Mouse (Mus musculus) frontal cortex, postnatal 10 days (tissue): Measurements from ENCODE around the gene Naa25.

ENCODE experiments used
- DNase-seq, 2 experiments: peaks; one replicate each; pipeline ENCODE4 v3.0.0; 2022; ENCODE audit warnings: low spot score in 2 of 2, mixed read lengths in 1 of 2

The Naa25 gene

DNA sequence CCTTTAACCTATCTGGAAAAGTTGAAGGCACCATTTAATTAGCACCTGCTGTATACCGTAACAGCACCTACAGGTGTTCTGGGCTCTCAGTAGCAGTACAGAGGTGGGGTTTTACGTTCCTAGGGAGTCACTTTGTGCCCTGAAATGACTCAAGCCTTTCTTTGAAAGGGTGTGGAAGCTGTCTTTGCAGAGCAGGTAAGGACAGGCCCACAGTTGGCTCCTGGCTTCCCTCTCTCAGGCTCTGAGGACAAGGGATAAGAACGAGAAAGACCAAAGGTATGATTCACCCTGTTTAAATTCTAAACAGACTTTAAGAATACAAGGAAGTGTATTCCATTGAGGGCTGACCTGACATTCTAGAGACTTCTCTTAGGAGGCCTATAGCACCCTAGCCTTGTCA is 4.3 kb upstream of the Naa25 start:
- DNase-seq = no peak

DNA sequence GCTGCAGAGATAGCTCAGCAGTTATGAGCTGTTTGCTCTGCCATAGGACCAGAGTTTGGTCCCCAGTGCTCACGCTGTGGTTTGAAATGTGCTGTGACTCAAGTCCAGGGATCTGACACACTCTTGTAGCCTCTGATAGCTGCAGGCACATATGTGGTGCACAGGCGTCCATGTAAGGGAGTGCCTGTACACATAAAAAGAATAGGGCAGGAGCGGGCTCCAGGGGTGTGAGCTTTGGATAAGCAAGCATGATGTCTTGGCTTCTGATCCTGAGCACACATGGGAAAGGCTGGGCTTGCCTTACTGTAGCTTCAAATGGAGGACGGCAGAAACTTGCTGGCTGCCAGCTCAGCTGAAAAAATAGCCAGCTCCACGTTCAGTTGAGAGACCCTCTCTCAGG is 2.1 kb upstream of the Naa25 start:
- no peak for DNase-seq

DNA sequence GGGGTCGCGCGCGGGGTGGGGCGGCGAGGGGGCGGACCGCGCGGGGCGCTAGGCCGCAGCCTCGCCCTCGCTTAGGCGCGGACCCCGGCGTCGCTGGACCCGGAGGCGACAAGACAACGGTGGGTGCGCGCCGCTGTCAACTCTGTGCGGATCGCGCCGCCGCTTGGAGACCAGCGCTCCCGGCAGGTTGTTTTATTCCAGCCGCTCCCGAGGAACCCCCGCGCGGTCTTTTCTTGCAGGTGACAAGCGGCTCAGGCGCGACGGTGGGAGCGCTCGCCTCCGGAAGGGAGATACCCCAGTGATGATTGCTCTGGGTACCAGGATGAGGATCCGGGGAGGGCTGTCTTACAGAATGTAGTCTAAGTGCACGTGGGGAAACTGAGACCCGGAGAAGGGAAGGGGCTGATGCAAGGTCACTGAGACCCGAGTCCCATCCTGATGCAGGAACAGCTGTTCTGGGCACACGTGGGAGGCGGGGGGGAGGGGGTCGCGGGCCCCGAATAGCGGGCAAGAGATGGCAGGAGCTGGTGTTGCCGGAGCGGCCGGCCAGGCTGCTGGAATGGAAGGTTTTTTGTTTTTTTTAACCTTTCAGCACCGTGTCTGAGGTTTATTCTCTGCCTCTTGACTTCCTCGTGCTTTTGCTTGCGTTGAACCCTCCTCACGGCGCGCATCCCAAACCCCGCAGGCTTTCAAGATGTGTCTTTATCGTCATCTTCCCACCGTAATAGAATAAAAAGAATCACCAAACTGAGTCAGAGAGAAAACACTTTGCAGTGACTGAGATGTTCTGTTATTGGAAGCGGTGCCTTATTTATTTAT is 619 bp downstream of the Naa25 start:
- no peak for DNase-seq

DNA sequence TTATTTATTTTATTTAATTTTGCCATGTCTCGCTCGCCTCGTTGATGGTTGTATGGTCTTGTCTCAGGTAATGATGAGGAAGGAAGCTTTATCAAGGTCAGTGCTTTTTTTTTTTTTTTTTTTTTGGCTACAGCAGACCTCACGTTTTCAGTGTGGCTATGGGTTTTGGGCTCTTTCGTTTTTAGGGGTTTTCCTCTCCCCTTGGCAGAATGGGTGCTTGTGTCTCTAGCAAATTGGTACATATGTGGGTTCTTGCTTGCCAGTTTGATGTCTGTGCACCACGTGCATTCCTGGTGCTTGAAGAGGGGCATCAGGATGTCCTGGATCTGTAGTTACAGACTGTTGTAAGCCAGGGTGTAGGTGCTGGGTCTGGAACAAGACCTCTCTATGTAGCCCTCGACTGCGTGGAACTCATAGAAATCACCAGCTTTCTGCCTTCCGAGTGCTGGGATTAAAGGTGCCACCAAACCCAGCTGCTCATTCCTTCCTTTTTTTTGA is 1.3 kb downstream of the Naa25 start:
- no peak for DNase-seq

DNA sequence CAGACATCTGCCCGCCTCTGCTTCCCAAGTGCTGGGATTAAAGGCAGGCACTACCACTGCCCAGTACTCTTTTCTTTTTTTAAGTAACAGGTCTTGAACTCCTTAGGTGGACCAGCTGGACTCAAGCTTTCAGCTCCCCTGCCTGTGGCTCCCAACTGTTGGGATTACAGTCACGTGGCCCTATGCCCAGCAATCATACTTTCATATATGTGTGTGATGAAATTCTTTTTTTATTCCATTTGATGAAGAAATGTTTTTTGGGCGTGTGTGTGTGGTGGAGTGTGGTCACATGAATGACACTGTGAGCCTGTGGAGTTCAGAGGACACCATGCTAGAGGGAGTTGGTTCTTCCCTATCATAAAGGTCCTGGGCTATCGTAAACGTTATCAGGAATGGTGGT is 1.8 kb downstream of the Naa25 start:
- no peak for DNase-seq

DNA sequence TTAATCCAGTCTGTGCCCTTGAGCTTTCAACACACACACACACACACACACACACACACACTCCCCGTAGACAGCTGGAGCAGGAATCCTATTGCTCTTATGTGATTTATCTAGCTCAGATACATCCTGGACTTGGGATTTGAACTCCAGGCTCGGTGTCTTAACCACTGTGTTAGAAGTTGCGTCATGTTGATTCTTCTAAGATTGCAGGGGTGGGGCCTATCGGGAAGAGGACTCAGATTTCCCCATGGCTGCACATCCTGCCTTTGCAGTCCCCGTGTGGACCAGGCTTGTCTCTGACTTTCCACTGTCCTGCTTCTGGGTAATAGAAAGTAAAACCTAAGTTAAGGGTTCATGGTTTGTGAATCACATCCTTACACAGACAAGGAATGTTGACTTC is 2.3 kb downstream of the Naa25 start:
- DNase-seq = no peak

DNA sequence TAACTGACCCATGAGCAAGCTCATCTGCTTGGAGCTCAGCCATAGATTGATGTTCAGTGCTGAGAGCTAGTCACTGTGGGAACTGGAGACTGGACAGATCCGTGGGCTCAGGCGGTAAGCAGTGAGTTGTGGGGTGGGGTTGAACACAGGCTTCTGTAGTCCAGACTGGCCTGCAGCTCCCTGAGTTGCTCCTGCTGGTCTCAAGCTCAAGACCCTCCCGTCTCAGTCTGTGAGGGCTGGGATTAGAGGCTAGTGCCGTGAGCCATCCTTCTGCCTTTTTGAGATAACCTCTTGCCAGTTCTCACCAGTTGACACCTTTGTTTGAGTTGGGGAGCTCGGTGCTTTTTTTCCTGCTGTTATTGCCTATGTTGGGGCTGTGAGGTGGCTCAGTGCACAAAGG is 3.1 kb downstream of the Naa25 start:
- DNase-seq = no peak

DNA sequence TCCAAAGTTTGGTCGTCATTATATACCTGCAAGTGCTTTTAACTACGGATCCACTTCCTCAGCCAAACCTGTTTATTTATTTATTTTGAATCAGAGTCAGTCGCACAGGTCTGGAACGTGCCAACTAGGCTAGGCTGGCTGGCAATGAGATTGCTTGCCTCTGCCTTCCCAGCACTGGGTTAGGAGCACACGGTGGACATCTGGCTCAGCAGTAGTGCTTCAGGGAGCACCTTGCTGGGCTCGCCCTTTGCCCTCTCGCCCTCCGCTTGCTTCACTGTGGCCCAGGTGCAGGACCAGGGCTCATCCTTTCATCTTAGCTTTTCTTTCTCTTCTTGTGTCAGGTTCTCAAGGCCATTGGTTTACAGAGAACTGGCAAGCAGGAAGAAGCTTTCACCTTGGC is 10.1 kb downstream of the Naa25 start:
- DNase-seq = no peak

DNA sequence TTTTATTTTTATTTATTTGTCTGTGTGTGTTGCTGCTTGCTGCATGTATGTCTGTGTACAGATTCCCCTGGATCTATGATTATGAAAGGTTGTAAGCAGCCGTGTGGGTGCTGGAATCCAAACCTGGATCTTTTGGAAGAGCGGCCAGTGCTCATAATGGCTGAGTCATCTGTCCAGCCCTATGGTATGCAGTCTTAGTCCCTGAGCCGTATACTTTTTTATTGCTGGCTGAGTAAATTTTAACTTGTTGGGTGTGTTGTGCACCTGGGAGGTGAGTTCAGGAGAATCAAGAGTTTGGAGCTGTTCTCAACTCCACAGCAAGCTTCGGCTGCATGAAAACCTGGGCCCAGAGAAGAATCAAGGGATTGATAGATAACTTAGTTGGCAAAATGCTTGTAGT is 13.2 kb downstream of the Naa25 start:
- DNase-seq = no peak

DNA sequence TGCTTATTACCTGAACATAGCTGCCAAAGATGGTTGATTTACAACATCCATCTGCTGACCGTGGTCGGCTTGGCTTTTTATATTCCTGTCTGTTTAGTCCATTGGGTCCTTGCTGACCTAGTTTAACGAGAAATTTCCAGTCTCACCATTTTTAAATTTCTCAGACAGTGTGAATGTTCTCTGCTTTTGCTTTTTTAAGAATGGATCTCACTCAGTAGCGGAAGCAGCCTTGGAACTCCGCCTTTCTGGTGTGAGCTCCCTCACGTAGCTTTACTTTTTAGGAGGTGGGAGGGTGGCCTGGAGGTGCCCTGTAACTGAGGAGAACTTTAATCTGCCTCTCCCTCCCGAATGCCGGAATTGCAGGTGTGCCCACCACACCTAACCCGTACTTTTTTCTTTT is 23.0 kb downstream of the Naa25 start:
- no peak for DNase-seq

DNA sequence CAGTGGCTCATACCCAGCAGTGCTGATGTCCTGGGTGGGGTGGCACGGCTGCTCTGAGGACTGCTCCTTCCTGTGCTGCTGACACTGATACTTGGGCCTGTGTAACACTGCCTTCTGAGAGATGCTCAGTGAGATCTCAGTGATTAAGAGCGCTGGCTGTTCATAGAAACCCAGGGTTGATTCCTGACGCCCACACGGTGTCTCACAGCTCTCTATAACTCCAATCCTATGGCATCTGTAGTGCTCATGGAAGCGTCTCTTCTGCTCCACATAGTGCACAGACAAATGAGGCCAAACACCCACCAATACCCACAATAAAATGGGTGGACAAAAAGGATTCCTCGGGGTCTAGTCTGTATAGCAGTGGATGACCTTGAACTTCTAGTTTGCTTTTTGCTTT is 25.1 kb downstream of the Naa25 start:
- no peak for DNase-seq

DNA sequence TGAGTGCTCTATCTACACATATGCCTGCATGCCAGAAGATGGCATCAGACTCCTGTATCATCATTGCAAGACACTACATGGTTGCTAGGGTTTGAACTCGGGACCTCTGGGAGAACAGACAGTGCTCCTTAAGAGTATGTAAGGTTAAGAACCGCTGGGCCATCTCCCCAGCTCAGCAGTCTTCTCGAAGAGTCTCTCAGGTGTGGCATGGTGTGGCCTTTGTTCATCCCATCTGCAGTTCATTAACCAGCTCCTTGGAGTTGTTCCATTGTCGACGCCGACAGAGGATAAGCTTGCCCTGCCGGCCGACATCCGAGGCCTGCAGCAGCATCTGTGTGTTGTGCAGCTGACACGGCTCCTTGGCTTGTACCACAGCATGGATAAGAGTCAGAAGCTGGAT is 25.6 kb downstream of the Naa25 start:
- DNase-seq = no peak

DNA sequence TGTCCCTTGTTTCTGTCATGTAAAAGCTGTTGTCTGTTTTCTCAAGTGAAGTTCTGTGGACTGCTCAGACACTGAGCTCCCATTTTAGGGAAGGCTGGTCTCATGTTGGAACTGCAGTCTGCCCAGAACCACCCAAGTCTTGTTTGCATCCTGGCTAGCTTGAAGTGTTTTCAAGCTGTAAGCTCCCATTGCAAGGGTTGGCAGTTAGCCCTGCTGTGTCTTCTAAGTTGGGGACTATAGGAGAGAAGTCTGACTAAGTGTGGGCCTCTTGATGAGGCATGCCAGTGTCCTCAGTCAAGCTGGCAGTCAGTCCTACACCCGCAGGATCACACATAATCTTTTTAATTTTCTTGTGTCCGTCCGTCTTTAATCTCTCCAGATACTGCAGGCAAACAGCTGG is 31.2 kb downstream of the Naa25 start:
- DNase-seq = no peak

DNA sequence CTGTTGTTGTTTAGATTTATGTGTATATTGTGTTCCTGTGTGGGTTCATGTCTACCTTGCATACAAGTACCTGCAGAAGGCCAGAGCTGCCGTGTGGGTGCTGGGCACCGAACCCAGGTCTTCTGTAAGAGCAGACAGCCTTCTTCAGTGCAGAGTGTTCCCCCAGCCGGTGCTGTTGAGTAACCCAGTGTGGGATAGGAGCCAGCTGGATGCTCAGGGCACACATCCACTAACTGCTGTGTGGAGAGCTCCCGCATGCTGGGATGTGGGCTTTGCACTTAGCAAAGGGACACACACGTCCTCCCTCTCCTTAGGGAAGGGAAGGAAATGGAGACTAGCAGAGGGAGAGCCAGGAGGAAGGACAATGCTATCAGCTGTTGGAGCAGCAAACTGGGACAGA is 40.4 kb downstream of the Naa25 start:
- no peak for DNase-seq

DNA sequence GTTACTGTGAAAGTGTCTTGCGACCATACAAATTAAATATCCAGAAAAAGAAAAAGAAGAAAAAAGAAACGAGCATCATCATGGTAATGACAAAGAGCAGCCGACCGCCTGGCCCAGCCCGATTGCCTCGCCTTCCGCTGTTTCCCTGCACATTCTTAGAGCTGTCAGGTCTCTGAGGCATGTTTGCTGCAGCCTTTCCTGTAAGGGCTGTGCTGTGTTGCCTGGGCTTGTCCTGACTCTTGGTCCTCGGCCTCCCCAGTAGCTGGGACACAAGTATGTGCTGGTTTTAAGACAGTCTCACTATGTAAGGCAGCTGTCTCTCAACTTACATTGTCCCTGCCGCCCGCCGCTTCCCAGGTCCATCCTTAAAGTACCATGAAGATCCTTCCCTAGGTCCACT is 41.0 kb downstream of the Naa25 start:
- DNase-seq = no peak

DNA sequence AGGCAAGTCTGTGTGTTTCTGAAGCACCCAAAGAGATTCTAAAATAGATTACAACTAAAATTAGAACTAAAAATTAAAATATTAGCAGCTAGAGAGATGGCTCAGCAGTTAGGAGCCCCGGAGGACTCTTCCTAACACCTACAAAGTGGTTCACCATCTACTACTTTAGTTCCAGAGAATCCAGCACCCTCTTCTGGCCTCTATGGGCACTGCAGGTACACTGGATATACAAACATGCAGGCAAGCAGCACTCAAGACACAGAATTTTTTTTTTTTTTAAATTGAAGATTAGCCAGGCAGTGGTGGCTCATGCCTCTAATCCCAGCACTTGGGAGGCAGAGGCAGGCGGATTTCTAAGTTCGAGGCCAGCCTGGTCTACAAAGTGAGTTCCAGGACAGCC is 45.8 kb downstream of the Naa25 start:
- peak; percentile 41 to 59 for DNase-seq

DNA sequence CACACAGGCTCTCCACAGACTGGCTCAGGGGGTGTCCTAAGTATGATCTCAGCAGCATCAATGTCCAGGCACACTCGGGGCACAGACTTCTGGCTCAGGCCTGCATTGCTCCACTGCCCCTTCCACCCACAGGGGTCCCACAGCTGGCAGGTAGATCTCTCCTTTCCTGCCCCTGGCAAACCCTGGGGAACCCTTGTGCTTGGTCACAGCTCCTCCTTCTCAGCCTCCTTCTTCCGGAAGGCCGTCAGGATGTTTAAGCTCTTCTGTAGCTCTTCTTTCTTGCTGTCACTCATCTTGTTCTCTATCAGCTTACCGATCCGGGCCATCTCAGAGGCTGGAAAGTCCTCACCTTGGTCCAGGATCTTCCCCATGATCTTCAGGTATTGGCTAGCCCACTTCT is 47.1 kb downstream of the Naa25 start:
- no peak for DNase-seq

DNA sequence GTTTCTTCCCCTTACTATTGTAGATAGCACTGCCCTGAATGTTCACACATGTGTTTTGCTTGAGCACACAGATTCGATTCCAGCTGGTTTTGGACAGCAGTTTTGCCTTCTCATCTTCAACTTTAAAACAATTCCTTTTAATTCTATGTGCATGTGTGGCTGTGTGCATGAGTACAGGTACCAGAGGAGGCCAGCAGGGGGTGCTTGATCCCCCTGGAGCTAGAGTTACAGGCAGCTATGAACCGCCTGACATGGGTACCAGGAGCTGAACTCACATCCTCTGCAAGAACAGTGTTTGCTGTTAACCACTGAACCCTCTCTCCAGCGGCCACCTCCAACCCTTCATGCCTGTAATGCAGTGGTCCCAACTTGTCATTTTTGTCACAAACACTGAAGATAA is 50.7 kb downstream of the Naa25 start:
- DNase-seq = no peak

DNA sequence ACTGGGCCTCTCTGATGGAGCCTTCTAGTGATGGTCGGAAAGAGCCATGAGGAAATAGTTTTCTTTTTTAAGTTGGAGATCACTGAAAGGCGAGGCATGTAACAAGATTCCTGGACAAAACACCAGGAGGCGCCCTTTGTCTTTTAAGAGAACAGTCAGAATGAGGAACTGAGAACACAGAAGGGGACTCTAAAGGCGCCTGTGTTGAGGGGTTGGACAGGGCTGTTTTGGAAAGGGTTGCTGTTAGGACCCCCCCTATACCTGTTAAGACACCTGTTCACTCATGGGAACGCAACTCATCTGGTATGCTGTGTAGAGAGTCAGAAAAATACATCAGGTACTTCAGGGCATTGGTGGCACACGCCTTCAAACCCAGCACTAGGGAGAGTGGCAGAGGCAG is 52.2 kb downstream of the Naa25 start:
- DNase-seq = peak in 1 of 2 experiments; percentile 38

DNA sequence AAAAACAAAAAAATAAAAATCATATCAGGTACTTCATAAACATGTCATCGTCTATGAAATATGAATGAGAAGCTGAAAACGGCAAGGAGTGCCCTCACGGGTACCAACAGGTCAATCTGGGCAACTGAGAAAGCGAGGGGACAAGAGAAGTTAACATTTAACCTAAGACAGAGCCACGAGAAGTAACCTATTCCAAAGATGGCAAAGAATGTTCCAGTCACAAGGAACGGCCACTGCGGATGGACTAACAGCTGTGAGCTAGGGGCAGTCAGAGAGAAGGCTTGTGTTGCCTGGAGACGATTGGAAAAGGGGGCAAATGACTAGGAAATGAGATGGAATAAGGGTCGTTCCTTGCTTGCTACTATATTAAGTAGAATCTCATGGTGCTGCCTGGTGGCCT is 52.7 kb downstream of the Naa25 start:
- DNase-seq = no peak

DNA sequence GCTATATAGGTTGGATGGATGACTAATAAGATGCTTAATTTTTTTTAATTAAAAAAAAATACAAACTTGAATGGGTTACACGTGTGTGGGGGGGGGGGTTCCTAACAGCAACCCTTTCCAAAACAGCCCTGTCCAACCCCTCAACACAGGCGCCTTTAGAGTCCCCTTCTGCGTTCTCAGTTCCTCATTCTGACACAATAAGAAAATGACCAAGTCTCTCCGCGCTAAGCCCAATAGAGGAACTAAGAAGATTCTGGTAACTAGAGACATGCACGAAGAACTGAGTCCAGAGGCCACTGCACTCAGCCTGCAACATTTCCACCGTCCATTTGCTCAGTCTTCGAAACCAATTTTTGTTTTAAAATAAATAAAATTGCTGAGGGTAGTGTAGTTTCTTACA is 53.5 kb downstream of the Naa25 start:
- DNase-seq = no peak

DNA sequence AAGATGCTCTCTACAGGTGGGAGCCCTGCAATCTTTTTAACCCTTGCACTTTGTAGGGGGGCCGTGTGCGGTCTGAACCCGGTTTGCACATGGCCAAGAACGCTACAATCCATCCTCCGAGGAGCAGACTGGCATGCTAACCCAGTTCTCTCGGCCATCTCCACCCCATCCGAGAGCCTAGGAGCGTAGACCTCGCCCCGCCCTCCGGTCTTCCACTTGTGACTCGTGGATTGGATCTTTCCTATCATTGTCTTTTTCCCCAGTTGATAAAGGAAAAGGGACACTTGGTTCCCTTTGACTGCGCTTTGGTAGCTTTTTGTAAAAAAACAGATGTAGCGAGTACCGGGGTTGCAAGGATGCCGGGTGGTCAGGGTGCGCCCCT is 53.9 kb downstream of the Naa25 start, which contains the start of gene Tmem116:
Gene Tmem116, plus strand, starts transcription at position 250 of the 382 bp plus-strand sequence.
- peak in 1 of 2 experiments; percentile 34 for DNase-seq

DNA sequence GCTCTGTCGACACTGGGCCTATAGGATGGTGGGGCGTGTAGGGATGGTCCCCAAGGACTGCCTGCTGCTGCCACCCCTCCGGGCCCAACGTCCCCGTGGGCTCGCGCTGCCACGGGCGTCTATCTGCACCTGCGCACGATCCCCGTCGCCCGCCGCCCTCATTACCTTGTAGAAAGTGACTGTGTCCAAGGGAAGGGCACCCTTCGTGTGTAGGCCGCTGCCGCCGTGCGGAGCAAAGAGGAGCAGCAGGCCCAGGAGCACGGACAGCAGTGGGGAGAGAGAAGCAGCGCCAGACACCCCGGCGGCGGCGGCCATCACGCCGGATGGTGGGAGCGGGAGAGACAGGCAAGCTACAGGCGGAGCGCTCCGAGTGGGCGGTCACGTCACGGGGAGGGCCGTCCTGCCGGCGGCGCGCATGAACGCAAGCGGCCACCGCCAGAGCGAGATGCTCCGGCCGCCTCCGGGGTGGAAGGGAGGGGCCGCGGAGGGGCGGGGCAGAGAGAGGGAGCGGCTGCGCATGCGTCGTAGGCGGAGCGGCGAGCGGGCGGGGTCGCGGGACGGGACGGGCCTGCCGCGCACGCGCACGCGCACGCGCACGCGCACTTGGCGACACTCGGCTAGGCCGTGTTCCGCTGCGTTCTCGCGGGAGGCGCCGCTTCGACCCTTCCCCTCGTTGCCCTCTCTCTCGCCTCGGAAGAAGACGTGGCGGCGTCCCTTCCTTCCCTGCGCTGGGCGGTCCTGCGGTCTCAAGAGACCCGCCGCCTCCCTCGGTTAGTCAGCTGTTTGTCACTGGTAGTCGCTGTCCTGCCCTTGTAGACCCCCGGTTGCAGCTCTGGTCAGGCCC is 54.5 kb downstream of the Naa25 start, which contains the start of gene Erp29:
Gene Erp29, minus strand, starts transcription at position 481 of the 844 bp plus-strand sequence.
- DNase-seq = peak; percentile 96 to 98
